Mouse (Mus musculus) urinary bladder, postnatal 36 days (tissue): ENCODE results near the gene Ddit4.
"Not testable (repeated sequence)": the region's sequence is repeated elsewhere in the genome, so short reads cannot be mapped to it uniquely, and the experiment has no call there.

Experiments
- DNase-seq, 2 experiments: peaks; one replicate each; pipeline ENCODE4 v3.0.0; 2022; ENCODE audit warnings: low spot score in 2 of 2, mixed read lengths in 1 of 2

Gene Ddit4

GRCm38 (mm10) chr10:59951211-59952151, at the start of gene Ddit4:
Ddit4 (minus strand) TSS chr10:59951834.
- peak; percentile 99 to 100 for DNase-seq

- DNase-seq = no peak
Observed at GRCm38 (mm10) chr10:59999057-59999456, 47.4 kb upstream of the Ddit4 start.

GRCm38 (mm10) chr10:59997591-59997990, 46.0 kb upstream of the Ddit4 start:
- DNase-seq = peak in 1 of 2 experiments; percentile 35

- no peak for DNase-seq
Observed at GRCm38 (mm10) chr10:59995889-59996288, 44.3 kb upstream of the Ddit4 start.

- not testable (repeated sequence) for DNase-seq
Observed at GRCm38 (mm10) chr10:59993813-59994212, 42.2 kb upstream of the Ddit4 start.

GRCm38 (mm10) chr10:59992024-59992423, 40.4 kb upstream of the Ddit4 start:
- DNase-seq = no peak

- no peak for DNase-seq
Observed at GRCm38 (mm10) chr10:59991262-59991880, 39.7 kb upstream of the Ddit4 start.

- DNase-seq = no peak
Observed at GRCm38 (mm10) chr10:59990393-59990792, 38.8 kb upstream of the Ddit4 start.

- no peak for DNase-seq
Observed at GRCm38 (mm10) chr10:59988036-59988435, 36.4 kb upstream of the Ddit4 start.

GRCm38 (mm10) chr10:59982379-59982873, 30.8 kb upstream of the Ddit4 start:
- no peak for DNase-seq

- no peak for DNase-seq
Observed at GRCm38 (mm10) chr10:59981792-59982191, 30.2 kb upstream of the Ddit4 start.

- DNase-seq = no peak
Observed at GRCm38 (mm10) chr10:59981336-59981735, 29.7 kb upstream of the Ddit4 start.

- peak in 1 of 2 experiments; percentile 49 for DNase-seq
Observed at GRCm38 (mm10) chr10:59980815-59981244, 29.2 kb upstream of the Ddit4 start.

GRCm38 (mm10) chr10:59978873-59979743, 27.5 kb upstream of the Ddit4 start:
- peak; percentile 56 to 88 for DNase-seq

- no peak for DNase-seq
Observed at GRCm38 (mm10) chr10:59978401-59978800, 26.8 kb upstream of the Ddit4 start.

GRCm38 (mm10) chr10:59977715-59978343, 26.2 kb upstream of the Ddit4 start:
- DNase-seq = no peak

GRCm38 (mm10) chr10:59977141-59977540, 25.5 kb upstream of the Ddit4 start:
- no peak for DNase-seq

- DNase-seq = no peak
Observed at GRCm38 (mm10) chr10:59974786-59975185, 23.2 kb upstream of the Ddit4 start.

GRCm38 (mm10) chr10:59974191-59974664, 22.6 kb upstream of the Ddit4 start:
- DNase-seq = peak in 1 of 2 experiments; percentile 81

- no peak for DNase-seq
Observed at GRCm38 (mm10) chr10:59973400-59973799, 21.8 kb upstream of the Ddit4 start.

GRCm38 (mm10) chr10:59972999-59973398, 21.4 kb upstream of the Ddit4 start:
- DNase-seq = no peak
